Mouse (Mus musculus): ENCODE measurements around the gene Car7. TPM values are rescaled to one million over a fixed set of nuclear protein-coding genes. Genes with fewer than 3 reads are reported as not detected.

The Car7 gene
- total RNA-seq, 2 experiments from 2014 or later, result 0.44 TPM; not detected in 1

Other genes starting within 250 kb of the Car7 start
- not detected in 2 replicates for gene Cmtm2a, start 241.5 kb upstream of the Car7 start, total RNA-seq (2015)
- gene Cmtm2a, start 241.5 kb upstream of the Car7 start, total RNA-seq (2017), result not detected in 2 replicates
- gene Gm45711, start 224.6 kb upstream of the Car7 start, total RNA-seq (2015), result not detected in 2 replicates
- not detected in 2 replicates for gene Gm45711, start 224.6 kb upstream of the Car7 start, total RNA-seq (2017)
- not detected in 2 replicates for gene Cmtm1, start 224.5 kb upstream of the Car7 start, total RNA-seq (2015)
- not detected in 2 replicates for gene Cmtm1, start 224.5 kb upstream of the Car7 start, total RNA-seq (2017)
- not detected in 2 replicates for gene Gm11020, start 213.1 kb upstream of the Car7 start, total RNA-seq (2015)
- not detected in 2 replicates for gene Gm11020, start 213.1 kb upstream of the Car7 start, total RNA-seq (2017)
- gene Cmtm2b, start 212.5 kb upstream of the Car7 start, total RNA-seq (2015), result not detected in 2 replicates
- not detected in 2 replicates for gene Cmtm2b, start 212.5 kb upstream of the Car7 start, total RNA-seq (2017)
- gene Cmtm3, start 195.3 kb upstream of the Car7 start, total RNA-seq (2015), result 84.1 and 85.6 TPM in 2 replicates
- 48.5 and 50.4 TPM in 2 replicates for gene Cmtm3, start 195.3 kb upstream of the Car7 start, total RNA-seq (2017)
- 0.59 and 1.1 TPM in 2 replicates for gene Cmtm4, start 138.9 kb upstream of the Car7 start, total RNA-seq (2015)
- 1.6 and 1.7 TPM in 2 replicates for gene Cmtm4, start 138.9 kb upstream of the Car7 start, total RNA-seq (2017)
- gene Dync1li2, start 91.6 kb upstream of the Car7 start, total RNA-seq (2015), result 15.0 and 18.4 TPM in 2 replicates
- 43.3 and 58.0 TPM in 2 replicates for gene Dync1li2, start 91.6 kb upstream of the Car7 start, total RNA-seq (2017)
- not detected in 2 replicates for gene Terb1, start 24.8 kb upstream of the Car7 start, total RNA-seq (2015)
- gene Terb1, start 24.8 kb upstream of the Car7 start, total RNA-seq (2017), result not detected in 2 replicates
- 45.3 and 69.6 TPM in 2 replicates for gene Nae1, start 52 bp upstream of the Car7 start, total RNA-seq (2015)
- gene Nae1, start 52 bp upstream of the Car7 start, total RNA-seq (2017), result 67.3 and 83.9 TPM in 2 replicates
- gene Pdp2, start 56.8 kb downstream of the Car7 start, total RNA-seq (2015), result 6.8 TPM in 2 replicates
- gene Pdp2, start 56.8 kb downstream of the Car7 start, total RNA-seq (2017), result 6.1 and 6.6 TPM in 2 replicates
- gene Cdh16, start 89.7 kb downstream of the Car7 start, total RNA-seq (2015), result not detected in 2 replicates
- gene Cdh16, start 89.7 kb downstream of the Car7 start, total RNA-seq (2017), result not detected in 2 replicates
- 0.52 and 2.0 TPM in 2 replicates for gene Rrad, start 96.6 kb downstream of the Car7 start, total RNA-seq (2015)
- gene Rrad, start 96.6 kb downstream of the Car7 start, total RNA-seq (2017), result 0.73 and 1.5 TPM in 2 replicates
- gene Ciao2b, start 107.3 kb downstream of the Car7 start, total RNA-seq (2015), result 18.9 and 25.7 TPM in 2 replicates
- gene Ciao2b, start 107.3 kb downstream of the Car7 start, total RNA-seq (2017), result 15.1 and 28.2 TPM in 2 replicates
- not detected in 2 replicates for gene Ces2a, start 199.3 kb downstream of the Car7 start, total RNA-seq (2015)
- not detected in 2 replicates for gene Ces2a, start 199.3 kb downstream of the Car7 start, total RNA-seq (2017)